Mouse (Mus musculus): ENCODE measurements around the gene Agfg2. TPM values are rescaled to one million over a fixed set of nuclear protein-coding genes. Genes with fewer than 3 reads are reported as not detected.

The Agfg2 gene
- polyA plus RNA-seq, 1 experiment from 2014 or later = 14.1 TPM

- no peaks in the 10 kb centered on the region for H3K9me3 ChIP-seq (ENCODE audit: control insufficient read depth, low read length)
- H3K9ac ChIP-seq (ENCODE audit: low read length) = no peak overlapping the region
- WGBS = 41% methylated on average over 6 of the region's 6 CpGs
- peaks cover 16% of the 10 kb centered on the region for H3K36me3 ChIP-seq (ENCODE audit: control insufficient read depth, insufficient read depth, low read length)
- ATAC-seq (ENCODE audit: insufficient number of reproducible peaks, low FRiP score, low TSS enrichment, low read depth) = no peak
- H3K4me3 ChIP-seq (ENCODE audit: low read depth, low read length) = no peak overlapping the region
- H3K4me2 ChIP-seq (ENCODE audit: low read depth, severe bottlenecking) = no peak overlapping the region
- H3K27me3 ChIP-seq (ENCODE audit: control insufficient read depth, insufficient read depth, low read length) = no peaks in the 10 kb centered on the region
- H3K27ac ChIP-seq (replicated peaks; ENCODE audit: low read depth, low read length) = no peak overlapping the region
- H3K4me1 ChIP-seq (ENCODE audit: control insufficient read depth, insufficient read depth, low read length) = no peaks in the 10 kb centered on the region
- peak; percentile 74 for DNase-seq (ENCODE audit: low spot score)
Observed at GRCm38 (mm10) chr5:137656977-137657376, 27.5 kb downstream of the Agfg2 start.

GRCm38 (mm10) chr5:137654746-137655145 is 29.8 kb downstream of the Agfg2 start:
- H3K9me3 ChIP-seq (ENCODE audit: control insufficient read depth, low read length) = no peaks in the 10 kb centered on the region
- H3K27ac ChIP-seq (replicated peaks; ENCODE audit: low read depth, low read length) = no peak overlapping the region
- ATAC-seq (ENCODE audit: insufficient number of reproducible peaks, low FRiP score, low TSS enrichment, low read depth) (no peak), DNase-seq (ENCODE audit: low spot score) (peak; percentile 37)
- H3K9ac ChIP-seq (ENCODE audit: low read length) = no peak overlapping the region
- H3K27me3 ChIP-seq (ENCODE audit: control insufficient read depth, insufficient read depth, low read length) = no peaks in the 10 kb centered on the region
- H3K4me3 ChIP-seq (ENCODE audit: low read depth, low read length) = no peak overlapping the region
- H3K36me3 ChIP-seq (ENCODE audit: control insufficient read depth, insufficient read depth, low read length) = peaks cover 9% of the 10 kb centered on the region
- H3K4me1 ChIP-seq (ENCODE audit: control insufficient read depth, insufficient read depth, low read length) = peaks cover 3% of the 10 kb centered on the region
- no peak overlapping the region for H3K4me2 ChIP-seq (ENCODE audit: low read depth, severe bottlenecking)
- WGBS = 83% methylated on average over 6 of the region's 7 CpGs

GRCm38 (mm10) chr5:137653366-137653765 is 31.2 kb downstream of the Agfg2 start:
- no peaks in the 10 kb centered on the region for H3K27me3 ChIP-seq (ENCODE audit: control insufficient read depth, insufficient read depth, low read length)
- H3K9me3 ChIP-seq (ENCODE audit: control insufficient read depth, low read length) = no peaks in the 10 kb centered on the region
- no peak overlapping the region for H3K4me3 ChIP-seq (ENCODE audit: low read depth, low read length)
- no peak overlapping the region for H3K4me2 ChIP-seq (ENCODE audit: low read depth, severe bottlenecking)
- 96% methylated on average over 10 of the region's 10 CpGs for WGBS
- H3K4me1 ChIP-seq (ENCODE audit: control insufficient read depth, insufficient read depth, low read length) = peaks cover 17% of the 10 kb centered on the region
- H3K27ac ChIP-seq (replicated peaks; ENCODE audit: low read depth, low read length) = no peak overlapping the region
- DNase-seq (ENCODE audit: low spot score) = no peak
- peaks cover 6% of the 10 kb centered on the region for H3K36me3 ChIP-seq (ENCODE audit: control insufficient read depth, insufficient read depth, low read length)
- ATAC-seq (ENCODE audit: insufficient number of reproducible peaks, low FRiP score, low TSS enrichment, low read depth) = no peak
- H3K9ac ChIP-seq (ENCODE audit: low read length) = no peak overlapping the region

GRCm38 (mm10) chr5:137652474-137652873 is 32.1 kb downstream of the Agfg2 start:
- H3K4me2 ChIP-seq (ENCODE audit: low read depth, severe bottlenecking) = no peak overlapping the region
- H3K36me3 ChIP-seq (ENCODE audit: control insufficient read depth, insufficient read depth, low read length) = peaks cover 6% of the 10 kb centered on the region
- H3K27ac ChIP-seq (replicated peaks; ENCODE audit: low read depth, low read length) = no peak overlapping the region
- 17% methylated on average over 3 of the region's 3 CpGs for WGBS
- no peak overlapping the region for H3K9ac ChIP-seq (ENCODE audit: low read length)
- H3K9me3 ChIP-seq (ENCODE audit: control insufficient read depth, low read length) = no peaks in the 10 kb centered on the region
- no peak overlapping the region for H3K4me3 ChIP-seq (ENCODE audit: low read depth, low read length)
- DNase-seq (ENCODE audit: low spot score) (peak; percentile 79), ATAC-seq (ENCODE audit: insufficient number of reproducible peaks, low FRiP score, low TSS enrichment, low read depth) (no peak)
- H3K4me1 ChIP-seq (ENCODE audit: control insufficient read depth, insufficient read depth, low read length) = peaks cover 26% of the 10 kb centered on the region
- H3K27me3 ChIP-seq (ENCODE audit: control insufficient read depth, insufficient read depth, low read length) = no peaks in the 10 kb centered on the region

GRCm38 (mm10) chr5:137649669-137650571 is 34.6 kb downstream of the Agfg2 start:
- H3K27ac ChIP-seq (replicated peaks; ENCODE audit: low read depth, low read length) = 0 out of 2 replicates have a peak overlapping the region, but pooled peaks have one; percentile 56
- no peak overlapping the region for H3K4me3 ChIP-seq (ENCODE audit: low read depth, low read length)
- ATAC-seq (ENCODE audit: insufficient number of reproducible peaks, low FRiP score, low TSS enrichment, low read depth) = no peak

GRCm38 (mm10) chr5:137649251-137649650 is 35.3 kb downstream of the Agfg2 start:
- WGBS = 48% methylated on average over 4 of the region's 4 CpGs
- DNase-seq (ENCODE audit: low spot score) = no peak
- Histone ChIP-seq H3K4me2 (ENCODE audit: low read depth, severe bottlenecking) (no peak overlapping the region), H3K4me1 (ENCODE audit: control insufficient read depth, insufficient read depth, low read length) (peaks cover 39% of the 10 kb centered on the region), H3K36me3 (ENCODE audit: control insufficient read depth, insufficient read depth, low read length) (0 out of 2 replicates have a peak, but pooled peaks cover 2% of the 10 kb centered on the region), H3K27ac (replicated peaks; ENCODE audit: low read depth, low read length) (peak overlapping the region; percentile 56; the same call in 1 of the 2 replicates), H3K4me3 (ENCODE audit: low read depth, low read length) (no peak overlapping the region), H3K27me3 (ENCODE audit: control insufficient read depth, insufficient read depth, low read length) (peaks cover 9% of the 10 kb centered on the region), H3K9me3 (ENCODE audit: control insufficient read depth, low read length) (no peaks in the 10 kb centered on the region), H3K9ac (ENCODE audit: low read length) (no peak overlapping the region)
- ATAC-seq (ENCODE audit: insufficient number of reproducible peaks, low FRiP score, low TSS enrichment, low read depth) = no peak

More at GRCm38 (mm10) chr5:137649669-137650571, 34.6 kb downstream of the Agfg2 start:
- peaks cover 3% of the 10 kb centered on the region for H3K36me3 ChIP-seq (ENCODE audit: control insufficient read depth, insufficient read depth, low read length)
- DNase-seq (ENCODE audit: low spot score) = peak; percentile 40
- no peaks in the 10 kb centered on the region for H3K9me3 ChIP-seq (ENCODE audit: control insufficient read depth, low read length)
- H3K4me2 ChIP-seq (ENCODE audit: low read depth, severe bottlenecking) = no peak overlapping the region
- WGBS = 12% methylated on average over 18 of the region's 18 CpGs
- peaks cover 38% of the 10 kb centered on the region for H3K4me1 ChIP-seq (ENCODE audit: control insufficient read depth, insufficient read depth, low read length)
- no peak overlapping the region for H3K9ac ChIP-seq (ENCODE audit: low read length)
- peaks cover 6% of the 10 kb centered on the region for H3K27me3 ChIP-seq (ENCODE audit: control insufficient read depth, insufficient read depth, low read length)

- Histone ChIP-seq H3K4me1 (ENCODE audit: control insufficient read depth, insufficient read depth, low read length) (peaks cover 39% of the 10 kb centered on the region), H3K27ac (replicated peaks; ENCODE audit: low read depth, low read length) (peak overlapping the region; percentile 30; the same call in 1 of the 2 replicates), H3K27me3 (ENCODE audit: control insufficient read depth, insufficient read depth, low read length) (peaks cover 10% of the 10 kb centered on the region), H3K36me3 (ENCODE audit: control insufficient read depth, insufficient read depth, low read length) (no peaks in the 10 kb centered on the region), H3K4me2 (ENCODE audit: low read depth, severe bottlenecking) (peak overlapping the region; percentile 18; the same call in 1 of the 2 replicates), H3K9ac (ENCODE audit: low read length) (no peak overlapping the region), H3K9me3 (ENCODE audit: control insufficient read depth, low read length) (no peaks in the 10 kb centered on the region), H3K4me3 (ENCODE audit: low read depth, low read length) (no peak overlapping the region)
- 35% methylated on average over 9 of the region's 9 CpGs for WGBS
- ATAC-seq (ENCODE audit: insufficient number of reproducible peaks, low FRiP score, low TSS enrichment, low read depth) (peak; percentile 45; the same call in 1 of the 2 replicates), DNase-seq (ENCODE audit: low spot score) (peak; percentile 54)
Observed at GRCm38 (mm10) chr5:137647827-137648601, 36.5 kb downstream of the Agfg2 start.

- Histone ChIP-seq H3K27ac (replicated peaks; ENCODE audit: low read depth, low read length) (no peak within 1 kb of the TSS), H3K9me3 (ENCODE audit: control insufficient read depth, low read length) (no peaks in the 10 kb centered on the region), H3K4me3 (ENCODE audit: low read depth, low read length) (peak within 1 kb of the TSS; percentile 32), H3K4me1 (ENCODE audit: control insufficient read depth, insufficient read depth, low read length) (peaks cover 39% of the 10 kb centered on the region), H3K9ac (ENCODE audit: low read length) (peak within 1 kb of the TSS; percentile 27; the same call in 1 of the 2 replicates), H3K27me3 (ENCODE audit: control insufficient read depth, insufficient read depth, low read length) (peaks cover 10% of the 10 kb centered on the region), H3K4me2 (ENCODE audit: low read depth, severe bottlenecking) (peak within 1 kb of the TSS; percentile 51), H3K36me3 (ENCODE audit: control insufficient read depth, insufficient read depth, low read length) (peaks cover 2% of the 10 kb centered on the region)
- 7% methylated on average over 11 of the region's 11 CpGs for WGBS
- DNase-seq (ENCODE audit: low spot score) = no peak
- no peak for ATAC-seq (ENCODE audit: insufficient number of reproducible peaks, low FRiP score, low TSS enrichment, low read depth)
Observed at GRCm38 (mm10) chr5:137645652-137646091, 38.9 kb downstream of the Agfg2 start, which contains the start of gene Irs3. Irs3 (minus strand) TSS chr5:137645714.

Measured in limb, embryonic 11.5 days (tissue).